Mouse (Mus musculus): ENCODE measurements around the gene Ttc38. TPM values are rescaled to one million over a fixed set of nuclear protein-coding genes. Genes with fewer than 3 reads are reported as not detected.

The Ttc38 gene
- total RNA-seq (2021): 1 to 10 TPM; 5.2 to 5.3 TPM

- DNase-seq: peak; percentile 79
Measured at GRCm38 (mm10) chr15:85831954-85832590, at the start of gene Ttc38. TSS of gene Ttc38 (plus strand) at chr15:85832306.

GRCm38 (mm10) chr15:85783146-85783545 lies 49.0 kb upstream of the Ttc38 start:
- no peak for DNase-seq

GRCm38 (mm10) chr15:85784341-85784740 lies 47.8 kb upstream of the Ttc38 start:
- no peak for DNase-seq

- no peak for DNase-seq
Measured at GRCm38 (mm10) chr15:85786711-85787110, 45.4 kb upstream of the Ttc38 start.

GRCm38 (mm10) chr15:85787482-85787881 lies 44.6 kb upstream of the Ttc38 start:
- no peak for DNase-seq

- DNase-seq: no peak
Measured at GRCm38 (mm10) chr15:85788051-85788450, 44.1 kb upstream of the Ttc38 start.

DNA sequence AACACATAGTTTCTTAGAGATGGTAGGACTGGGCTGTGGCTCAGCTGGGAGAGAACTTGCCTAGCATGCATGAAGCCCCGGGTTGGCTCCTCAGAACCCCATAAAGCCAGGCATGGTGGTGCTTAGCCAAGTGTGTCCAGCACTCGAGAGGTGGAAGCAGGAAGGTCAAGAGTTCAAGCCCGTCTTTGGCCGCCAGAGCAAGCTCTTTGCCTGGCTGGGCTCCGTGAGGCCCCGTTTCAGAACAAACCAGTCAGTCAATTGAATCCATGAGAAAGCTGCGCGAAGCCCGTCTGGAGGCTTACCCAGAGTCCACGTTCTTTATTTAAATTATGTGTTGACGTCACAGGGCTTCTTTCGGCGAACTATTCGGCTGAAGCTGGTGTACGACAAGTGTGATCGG lies 43.5 kb upstream of the Ttc38 start:
- DNase-seq: no peak

DNA sequence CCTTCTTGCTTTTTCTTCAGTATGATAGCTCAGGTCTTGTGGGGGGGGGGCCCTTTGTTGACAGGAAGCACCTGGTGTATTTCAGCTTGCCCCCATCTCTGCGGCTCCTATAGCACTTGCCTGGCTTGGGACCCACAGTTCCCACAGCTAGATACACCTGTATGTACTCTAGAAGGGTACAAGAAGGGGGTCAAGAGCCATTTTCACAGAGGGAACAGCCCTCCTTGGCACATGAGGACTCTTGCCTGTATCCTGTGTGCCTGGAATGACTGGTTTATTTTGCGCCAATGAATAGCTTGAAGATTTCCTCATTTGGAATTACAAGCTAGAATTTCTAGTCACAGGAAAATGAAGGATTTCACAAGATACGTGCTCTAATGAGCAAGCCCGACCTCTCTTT lies 40.7 kb upstream of the Ttc38 start:
- no peak for DNase-seq

DNA sequence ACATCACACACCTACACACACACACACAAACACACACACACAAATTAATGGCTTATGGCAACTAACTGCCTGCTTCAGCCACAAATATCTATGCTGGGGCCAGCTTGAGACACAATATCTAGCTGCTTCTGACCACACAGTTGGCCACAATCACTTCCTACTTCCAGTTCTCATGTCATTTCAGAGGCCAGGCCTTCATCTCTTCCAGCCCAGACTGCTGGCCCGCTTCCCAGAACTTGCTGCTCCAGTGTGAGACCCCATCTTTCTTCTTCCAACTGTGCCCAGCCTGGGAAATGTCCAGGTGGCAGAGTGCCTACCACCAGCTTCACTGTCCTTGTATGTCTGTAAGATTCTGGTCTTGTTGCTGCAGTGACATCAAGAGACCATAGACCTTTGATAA lies 39.3 kb upstream of the Ttc38 start:
- DNase-seq: peak; percentile 91

DNA sequence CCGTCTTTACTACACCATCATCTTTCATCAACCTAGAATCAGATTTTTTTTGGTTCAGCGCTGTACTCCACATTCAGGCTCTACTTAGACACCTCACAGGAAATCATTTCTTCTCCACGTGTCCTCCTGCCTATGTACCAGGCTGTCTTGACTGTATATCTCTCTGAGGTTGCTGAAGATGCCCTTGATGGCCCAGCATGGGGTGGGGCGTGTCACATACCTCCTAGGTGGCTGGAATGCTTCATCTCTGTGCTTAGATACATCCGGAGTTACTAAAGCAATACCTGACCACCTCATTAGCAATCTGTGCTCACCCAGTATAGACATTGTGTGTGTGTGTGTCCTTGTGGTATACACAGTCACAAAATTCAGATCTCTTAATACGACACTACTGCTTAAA lies 36.6 kb upstream of the Ttc38 start:
- no peak for DNase-seq

DNA sequence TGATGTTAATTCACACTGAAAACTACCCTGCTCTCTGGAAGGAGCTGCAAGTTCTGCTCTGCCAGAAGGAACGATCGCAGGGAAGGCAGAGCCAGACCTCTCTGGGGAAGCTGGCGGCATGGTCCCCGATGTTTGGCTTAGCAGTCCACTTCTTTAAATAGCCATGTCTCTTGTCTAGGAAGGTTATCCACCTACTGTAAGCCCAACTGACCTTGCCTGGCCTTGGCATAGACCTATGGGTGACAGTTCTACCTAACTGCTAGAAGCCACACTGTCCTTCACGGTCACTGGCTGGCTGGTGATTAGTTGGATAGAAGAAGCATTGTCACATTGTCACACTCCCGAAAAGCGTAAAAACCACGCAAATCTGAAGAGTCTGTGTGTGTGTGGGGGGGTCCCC lies 33.4 kb upstream of the Ttc38 start:
- peak; percentile 55 for DNase-seq

DNA sequence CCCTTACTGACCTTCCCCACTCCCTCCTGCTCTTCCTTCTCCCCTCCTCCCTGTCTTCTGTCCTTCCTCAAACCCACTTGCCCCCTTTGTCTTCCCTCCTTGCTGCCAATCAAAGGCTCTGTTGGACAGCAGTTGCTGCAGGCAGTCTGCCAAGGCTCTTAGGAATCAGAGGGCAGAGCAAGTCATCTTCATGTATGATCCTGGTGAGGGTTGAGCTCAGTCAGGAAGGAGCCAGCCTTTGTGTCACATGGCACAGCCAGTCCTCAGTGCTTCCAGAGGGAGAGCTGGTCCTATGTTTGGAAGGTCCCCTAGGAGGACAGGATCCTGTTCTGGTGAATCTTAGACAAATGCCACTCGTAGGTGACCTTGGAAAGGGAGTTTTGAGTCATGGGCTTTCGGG lies 29.2 kb upstream of the Ttc38 start:
- peak; percentile 71 for DNase-seq

DNA sequence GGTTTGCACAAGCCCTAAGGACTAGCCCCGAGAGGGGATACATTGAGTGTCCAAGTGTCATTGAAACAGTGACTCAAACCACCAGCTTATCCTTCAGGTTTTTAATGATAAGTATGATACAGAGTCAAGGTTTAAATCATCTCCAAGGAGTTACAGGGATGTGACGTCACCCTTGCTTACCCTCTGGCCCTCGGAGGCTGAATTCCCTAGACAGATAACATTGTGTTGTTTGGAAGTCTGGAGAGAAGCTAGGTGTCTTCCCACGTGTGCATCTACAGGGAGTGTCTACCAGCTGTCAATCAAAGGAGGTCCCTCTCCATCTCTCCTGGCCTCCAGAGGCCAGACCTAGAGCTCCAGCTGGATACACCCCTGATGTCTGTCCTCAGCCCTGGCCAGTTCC lies 25.2 kb upstream of the Ttc38 start:
- DNase-seq: no peak

GRCm38 (mm10) chr15:85807404-85807803 lies 24.7 kb upstream of the Ttc38 start:
- DNase-seq: no peak

DNA sequence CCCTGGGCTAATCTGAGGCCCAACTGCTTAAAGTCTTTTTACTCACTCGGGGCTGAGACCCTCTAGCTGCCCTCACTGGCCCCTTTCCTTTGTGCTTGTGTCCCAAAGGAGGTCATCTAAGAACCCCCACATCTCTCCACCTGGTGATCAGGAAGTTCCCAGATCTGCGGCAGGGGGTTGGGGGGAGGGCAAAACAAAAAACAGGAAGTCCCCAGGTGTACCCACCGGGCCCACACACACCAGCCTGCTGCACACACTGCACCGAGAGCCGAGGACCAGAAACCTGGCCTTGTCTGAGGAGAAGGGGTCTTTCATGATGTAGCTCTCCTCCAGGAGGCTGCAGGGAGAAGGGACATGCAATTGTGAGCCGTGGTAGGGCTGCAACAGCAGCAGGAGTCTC lies 24.1 kb upstream of the Ttc38 start:
- DNase-seq: no peak

GRCm38 (mm10) chr15:85808434-85808833 lies 23.7 kb upstream of the Ttc38 start:
- peak; percentile 26 for DNase-seq

DNA sequence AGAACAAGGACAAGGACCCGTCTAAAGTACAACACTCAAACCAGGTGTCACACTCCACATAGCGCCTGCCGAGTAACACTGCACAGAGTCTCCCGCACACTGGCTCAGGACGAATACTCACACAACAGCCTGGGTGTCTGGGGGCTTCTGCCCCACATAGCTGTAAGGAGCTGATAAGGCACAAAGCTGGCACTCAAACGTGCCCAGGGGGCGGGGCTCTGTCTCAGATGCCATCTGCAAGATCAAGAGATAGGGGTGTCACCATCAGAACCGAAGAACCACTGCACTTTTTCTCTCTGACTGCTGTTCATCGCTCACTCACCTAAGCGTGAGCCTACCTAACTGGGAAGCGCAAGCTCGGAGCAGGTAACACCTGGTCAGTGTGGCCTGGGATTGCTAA lies 23.0 kb upstream of the Ttc38 start:
- no peak for DNase-seq

DNA sequence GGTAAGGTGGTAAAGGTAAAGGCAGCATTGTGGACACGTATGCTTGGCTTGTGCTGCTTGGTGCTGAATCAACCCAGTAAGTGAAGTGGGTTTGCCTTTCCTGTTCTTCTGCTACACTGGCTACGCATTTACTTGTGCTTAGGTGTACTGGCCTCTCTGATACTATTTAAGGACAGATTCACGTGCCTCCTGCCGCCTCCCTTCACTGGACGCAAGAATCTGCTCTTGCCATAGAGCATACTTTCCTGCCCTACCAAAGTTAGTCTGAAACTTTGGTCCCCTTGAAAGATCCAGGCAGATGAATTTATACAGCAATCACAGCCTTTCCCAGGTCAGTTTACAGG lies 21.7 kb upstream of the Ttc38 start:
- DNase-seq: no peak

- peak; percentile 90 for DNase-seq
Measured at GRCm38 (mm10) chr15:85810806-85811521, 21.1 kb upstream of the Ttc38 start.

DNA sequence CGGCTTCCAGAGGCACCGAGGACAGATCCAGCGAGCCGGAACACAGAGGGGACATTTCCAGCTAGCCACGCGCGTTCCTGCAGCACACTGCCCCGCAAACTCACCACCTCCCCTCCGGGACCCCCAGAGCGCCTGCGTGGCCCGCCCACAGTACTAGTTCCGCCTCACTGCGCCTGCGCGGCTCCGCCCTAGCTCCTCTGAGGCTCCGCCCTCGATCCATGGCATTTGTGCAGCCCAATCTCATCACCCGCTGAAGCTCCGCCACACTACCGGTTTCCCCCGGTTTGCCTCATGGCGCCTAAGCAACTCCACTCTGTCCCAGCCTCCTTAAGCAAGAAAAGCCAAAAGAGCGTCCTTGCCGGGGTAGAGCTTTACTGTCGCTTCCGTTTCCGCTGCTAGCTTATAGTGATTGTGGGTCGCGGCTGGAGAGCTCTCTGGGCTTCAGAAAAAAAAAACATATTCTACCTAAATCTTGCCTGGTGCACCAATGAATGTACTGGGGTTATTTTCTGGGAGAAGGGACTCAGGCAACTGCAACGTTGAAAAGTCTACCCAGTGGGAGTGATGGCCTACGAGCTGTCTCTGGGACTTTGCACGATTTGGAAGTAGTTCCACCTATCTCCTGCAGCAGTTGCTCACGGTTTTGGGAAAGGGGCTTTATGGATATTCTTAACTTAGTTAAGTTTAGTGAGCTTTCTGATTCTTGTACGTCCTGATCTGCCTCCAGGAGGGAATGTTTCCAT lies 20.4 kb upstream of the Ttc38 start, which contains the start of gene Cdpf1:
Gene Cdpf1 (minus strand): TSS at position 163 of the 743 bp plus-strand sequence.
- peak; percentile 100 for DNase-seq

GRCm38 (mm10) chr15:85813428-85813827 lies 18.7 kb upstream of the Ttc38 start:
- no peak for DNase-seq

DNA sequence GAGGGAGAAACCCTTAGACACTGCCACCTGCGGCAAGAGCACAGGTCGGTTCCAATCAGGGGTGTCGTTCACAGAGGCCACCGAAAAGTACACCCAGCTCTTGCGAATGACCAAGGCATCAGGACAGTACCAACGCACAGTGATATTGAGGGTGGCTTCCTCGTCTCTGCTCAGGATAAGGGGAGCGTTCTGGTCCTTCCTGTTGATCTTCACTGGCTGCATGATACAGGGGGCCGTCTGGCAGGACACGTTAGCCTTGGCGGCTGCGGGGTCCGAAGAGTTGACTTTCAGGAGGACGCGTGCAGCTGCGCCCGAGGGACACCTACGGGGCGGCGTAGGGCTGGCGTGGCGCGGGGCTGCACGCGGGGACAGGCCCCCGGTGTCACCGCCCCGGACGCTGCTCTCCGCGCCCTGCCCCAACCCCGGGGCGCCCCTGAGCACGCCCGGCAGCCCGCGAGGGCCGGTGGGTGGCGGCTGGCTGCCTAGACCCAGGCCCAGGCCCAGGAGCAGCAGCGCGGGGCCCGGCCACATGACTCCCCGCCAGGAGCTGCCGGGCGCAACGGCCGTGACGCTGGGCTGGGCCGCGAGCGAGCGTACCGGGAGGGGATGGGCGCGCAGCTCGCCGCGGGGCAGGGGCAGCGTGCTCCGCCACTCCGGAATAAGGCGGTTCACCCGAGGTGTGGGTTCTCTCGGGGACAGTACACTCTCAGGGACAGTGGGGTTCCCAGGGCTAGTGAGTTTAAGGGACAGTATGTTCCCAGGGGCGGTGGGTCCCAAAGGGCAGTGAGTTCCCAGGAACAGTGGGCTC lies 10.7 kb upstream of the Ttc38 start, which contains the start of gene Pkdrej:
Gene Pkdrej (minus strand): TSS at position 532 of the 808 bp plus-strand sequence.
- peak; percentile 68 for DNase-seq

DNA sequence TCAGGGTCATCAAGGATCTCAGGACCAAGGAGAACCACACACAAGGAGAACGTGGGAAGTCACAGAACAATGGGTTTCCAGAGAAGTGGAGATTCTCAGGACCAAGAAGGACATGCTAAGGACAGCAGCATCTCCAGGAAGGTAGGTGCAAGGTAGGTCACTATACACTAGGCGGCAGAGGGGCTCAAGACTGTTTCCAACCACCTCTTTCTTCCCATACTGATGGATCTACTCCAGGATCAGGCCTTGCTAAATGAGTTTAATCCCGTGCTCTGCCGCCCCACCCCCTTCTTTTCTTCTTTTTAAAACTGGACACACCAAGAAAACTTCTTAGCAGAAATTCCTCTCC lies 10.1 kb upstream of the Ttc38 start:
- no peak for DNase-seq
